Mouse (Mus musculus) hindbrain, embryonic 12.5 days (tissue): ENCODE data around the gene 2010109A12Rik. TPM values are rescaled to one million over a fixed set of nuclear protein-coding genes. Genes with fewer than 3 reads are reported as not detected.

Experiments used
- ATAC-seq: fragments of 200-750 bp; cut with Nextera tagmentation; 2 replicates; pipeline ENCODE4 v1.8.0; 2017; ENCODE audit warnings: moderate TSS enrichment; ENCODE audit not compliant: low FRiP score
- H3K27ac ChIP-seq: fragments of 300-500 bp; sonication (generic); 2 replicates; pipeline ENCODE4 v1.5.1; 2016; ENCODE audit warnings: mild to moderate bottlenecking
- H3K27me3 ChIP-seq: fragments of 300-500 bp; sonication (generic); 2 replicates; pipeline ENCODE4 v1.6.1; 2016; ENCODE audit warnings: mild to moderate bottlenecking
- H3K36me3 ChIP-seq: fragments of 300-500 bp; sonication (generic); 2 replicates; pipeline ENCODE4 v1.6.1; 2016; ENCODE audit warnings: mild to moderate bottlenecking
- H3K4me1 ChIP-seq: fragments of 300-500 bp; sonication (generic); 2 replicates; pipeline ENCODE4 v1.6.1; 2016
- H3K4me2 ChIP-seq: fragments of 300-500 bp; sonication (generic); replicated peaks from 2 replicates; pipeline ENCODE4 v1.6.1; 2016; ENCODE audit warnings: mild to moderate bottlenecking
- H3K4me3 ChIP-seq: fragments of 300-500 bp; sonication (generic); 2 replicates; pipeline ENCODE4 v1.5.1; 2016; ENCODE audit warnings: mild to moderate bottlenecking
- H3K9ac ChIP-seq: fragments of 300-500 bp; sonication (generic); 2 replicates; pipeline ENCODE4 v1.6.1; 2016; ENCODE audit warnings: mild to moderate bottlenecking, moderate library complexity
- H3K9me3 ChIP-seq: fragments of 300-500 bp; sonication (generic); replicated peaks from 2 replicates; pipeline ENCODE4 v1.6.1; 2016; ENCODE audit warnings: mild to moderate bottlenecking
- WGBS: fragments of 180-500 bp; shearing (Covaris S2); methylation state at CpG from one replicate; pipeline ENCODE4 v1.1.7; 2016; 5-methylcytosine and 5-hydroxymethylcytosine counted together
- polyA plus RNA-seq: library from polyadenylated mRNA; unstranded; fragments of >200 nt; fragmentation: Nextera tagmentation; extraction: Ambion mirVana; gene quantifications from 2 replicates; pipeline ENCODE4 v1.2.1, GENCODE M21; 2016

Gene 2010109A12Rik
- polyA plus RNA-seq = 1.5 and 2.9 TPM in 2 replicates

DNA sequence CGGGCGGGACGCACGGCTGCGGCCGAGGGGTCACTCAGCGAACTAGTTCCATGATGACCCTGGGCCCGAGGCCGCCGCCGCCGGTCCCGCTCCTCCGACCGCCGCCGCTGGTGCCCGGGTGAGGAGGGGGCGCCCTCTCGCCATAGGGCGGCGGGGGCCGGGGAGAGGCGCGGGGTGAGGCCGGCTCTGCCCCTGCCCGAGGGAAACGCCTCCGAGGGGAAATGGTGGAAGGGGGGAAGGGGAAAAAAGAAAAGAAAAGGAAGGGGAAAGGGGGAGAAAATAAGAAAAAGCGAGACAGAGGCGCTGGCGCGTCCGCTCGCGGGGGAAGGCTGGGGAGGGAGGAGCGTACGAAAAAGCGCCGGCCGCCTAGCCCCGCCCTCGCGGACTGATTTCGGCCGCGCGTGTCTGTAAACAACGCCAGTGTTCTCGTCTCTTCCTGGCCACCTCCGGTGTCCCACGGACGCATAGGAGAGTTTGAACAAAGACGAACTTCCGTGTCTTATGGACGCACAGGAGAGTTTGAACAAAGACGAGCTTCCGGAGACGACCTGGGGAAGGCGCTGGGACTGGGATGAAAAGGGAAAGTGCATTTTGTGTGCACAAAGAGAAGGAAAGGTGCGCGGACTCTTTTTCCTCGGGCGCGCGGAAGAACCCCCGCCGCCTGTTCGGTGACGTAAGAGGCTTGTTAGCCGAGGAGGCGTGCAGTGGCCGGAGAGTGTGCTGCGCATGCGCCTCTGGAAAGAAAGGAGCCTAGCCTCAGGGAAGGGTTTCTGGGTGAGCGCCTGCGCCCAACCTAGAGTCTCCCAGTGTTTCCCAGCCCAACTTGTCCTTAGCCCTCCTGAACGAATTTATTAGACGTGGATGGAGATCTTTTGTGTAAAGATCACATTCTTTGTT, at the start of gene 2010109A12Rik, which contains the start of gene Ccni:
Gene 2010109A12Rik (plus strand): TSS at position 410 of the 897 bp plus-strand sequence.
Gene Ccni (minus strand): TSS at position 387 of the 897 bp plus-strand sequence.
- Histone ChIP-seq H3K4me3 (peak within 1 kb of the TSS; percentile 88), H3K36me3 (peaks cover 4% of the 10 kb centered on the region), H3K27me3 (no peaks in the 10 kb centered on the region), H3K4me1 (peaks cover 16% of the 10 kb centered on the region), H3K27ac (peak within 1 kb of the TSS; percentile 96), H3K9ac (peak within 1 kb of the TSS; percentile 97), H3K9me3 (no peaks in the 10 kb centered on the region), H3K4me2 (peak within 1 kb of the TSS; percentile 81)
- peak; percentile 96 for ATAC-seq
- WGBS = under 1% methylated on average over 79 of the region's 79 CpGs

DNA sequence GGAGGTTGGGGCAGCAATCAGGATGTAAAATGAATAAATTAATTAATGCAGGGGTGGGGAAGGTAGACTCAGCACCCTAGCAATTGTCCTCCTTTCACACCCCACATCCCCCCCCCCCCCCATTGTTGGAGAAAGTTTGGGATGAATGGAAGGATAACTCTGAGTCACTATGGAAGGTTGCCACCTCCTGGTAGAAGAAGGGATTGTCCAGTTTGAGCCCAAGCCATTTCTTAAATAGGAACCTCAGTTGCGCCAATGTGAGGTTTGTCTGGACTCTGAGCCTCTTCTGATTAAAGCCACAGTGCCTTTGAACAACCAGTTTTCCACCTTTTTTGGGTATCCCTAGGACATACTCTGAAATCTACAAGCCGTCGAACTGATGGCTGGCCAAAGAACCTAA, 42.8 kb upstream of the 2010109A12Rik start:
- no peak overlapping the region for H3K27ac ChIP-seq
- no peaks in the 10 kb centered on the region for H3K4me1 ChIP-seq
- H3K36me3 ChIP-seq = peaks cover 74% of the 10 kb centered on the region
- WGBS = 79% methylated on average over 3 of the region's 3 CpGs
- ATAC-seq = peak; percentile 5; the same call in 1 of the 2 replicates
- H3K27me3 ChIP-seq = no peaks in the 10 kb centered on the region
- H3K4me2 ChIP-seq = no peak overlapping the region
- no peaks in the 10 kb centered on the region for H3K9me3 ChIP-seq
- H3K4me3 ChIP-seq = no peak overlapping the region
- no peak overlapping the region for H3K9ac ChIP-seq

DNA sequence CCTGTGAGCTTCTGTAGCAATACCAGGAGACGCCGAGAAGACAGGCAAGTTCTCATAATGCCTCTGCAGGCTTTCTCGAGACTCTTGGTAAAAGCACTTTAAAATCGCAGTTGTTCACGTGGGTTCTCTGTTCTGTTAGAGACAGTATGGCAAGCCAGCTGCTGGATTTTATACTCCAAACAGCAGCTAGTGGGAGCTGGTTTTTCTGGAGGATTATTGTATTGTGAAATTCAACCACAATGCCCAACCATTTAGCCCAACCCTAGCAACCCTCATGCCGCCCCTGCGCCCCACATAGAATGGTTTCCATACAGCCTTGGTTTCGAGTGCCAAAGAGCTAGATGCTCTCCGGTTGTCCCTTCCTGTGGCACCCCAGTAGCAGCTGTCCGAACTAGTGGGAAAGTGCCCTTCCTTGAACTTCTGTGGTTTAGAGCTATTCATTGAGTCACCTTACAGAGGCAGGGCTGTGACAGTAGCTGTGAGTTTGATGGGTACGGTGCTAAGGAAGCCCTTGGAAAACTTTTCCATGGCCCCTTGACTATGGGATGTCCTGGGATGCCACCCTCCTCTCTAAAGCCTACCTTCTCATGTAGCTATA, 38.3 kb upstream of the 2010109A12Rik start:
- Histone ChIP-seq H3K9me3 (no peaks in the 10 kb centered on the region), H3K4me1 (no peaks in the 10 kb centered on the region), H3K27ac (no peak overlapping the region), H3K4me3 (no peak overlapping the region), H3K4me2 (no peak overlapping the region), H3K9ac (no peak overlapping the region), H3K27me3 (no peaks in the 10 kb centered on the region), H3K36me3 (peaks cover 70% of the 10 kb centered on the region)
- ATAC-seq = no peak
- 93% methylated on average over 11 of the region's 11 CpGs for whole genome bisulfite sequencing

DNA sequence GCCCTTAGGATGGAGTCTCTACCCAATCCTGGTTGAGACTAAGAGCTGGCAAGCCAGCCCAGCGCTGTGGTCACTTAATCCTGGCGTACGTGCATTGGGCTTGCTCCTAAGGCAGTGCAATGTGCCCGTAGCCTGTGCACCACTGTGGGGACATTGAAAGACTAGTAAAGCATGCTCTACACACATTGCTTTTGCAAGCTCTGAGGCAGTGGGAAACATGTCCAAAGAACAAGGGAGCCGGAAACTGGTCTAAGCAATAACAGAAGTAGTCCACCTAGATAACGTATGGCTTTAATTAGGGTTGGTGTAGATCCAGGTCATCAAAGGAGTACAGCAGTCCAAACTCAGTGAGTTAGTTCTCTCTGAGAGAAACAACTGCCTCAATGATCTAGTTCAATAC, 37.7 kb upstream of the 2010109A12Rik start:
- Histone ChIP-seq H3K27ac (no peak overlapping the region), H3K36me3 (peaks cover 70% of the 10 kb centered on the region), H3K4me3 (no peak overlapping the region), H3K4me1 (no peaks in the 10 kb centered on the region), H3K4me2 (no peak overlapping the region), H3K27me3 (no peaks in the 10 kb centered on the region), H3K9me3 (no peaks in the 10 kb centered on the region), H3K9ac (no peak overlapping the region)
- WGBS = 86% methylated on average over 6 of the region's 6 CpGs
- no peak for ATAC-seq

DNA sequence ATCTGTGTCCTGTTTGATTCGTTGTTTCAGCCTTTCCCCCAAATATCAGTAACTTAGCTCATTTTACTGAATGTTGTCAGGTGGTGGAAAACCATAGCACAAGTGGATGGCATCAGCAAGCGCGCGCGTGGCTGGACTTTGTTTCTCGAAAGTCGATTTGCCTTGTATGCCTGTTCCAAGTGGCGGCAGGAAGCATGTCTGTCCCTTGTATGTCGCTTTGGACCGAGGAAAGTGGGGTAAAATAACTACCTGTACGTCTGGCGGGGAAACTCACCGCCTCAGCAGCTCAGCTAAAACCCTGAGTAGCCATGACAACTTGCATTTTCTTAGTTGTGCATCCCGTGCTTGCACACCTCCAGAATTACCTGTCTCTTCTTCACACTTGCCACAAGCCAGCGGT, 34.9 kb upstream of the 2010109A12Rik start:
- WGBS = 97% methylated on average over 15 of the region's 15 CpGs
- Histone ChIP-seq H3K27me3 (no peaks in the 10 kb centered on the region), H3K9ac (no peak overlapping the region), H3K4me1 (no peaks in the 10 kb centered on the region), H3K4me2 (no peak overlapping the region), H3K36me3 (peaks cover 61% of the 10 kb centered on the region), H3K27ac (no peak overlapping the region), H3K4me3 (no peak overlapping the region), H3K9me3 (no peaks in the 10 kb centered on the region)
- no peak for ATAC-seq

DNA sequence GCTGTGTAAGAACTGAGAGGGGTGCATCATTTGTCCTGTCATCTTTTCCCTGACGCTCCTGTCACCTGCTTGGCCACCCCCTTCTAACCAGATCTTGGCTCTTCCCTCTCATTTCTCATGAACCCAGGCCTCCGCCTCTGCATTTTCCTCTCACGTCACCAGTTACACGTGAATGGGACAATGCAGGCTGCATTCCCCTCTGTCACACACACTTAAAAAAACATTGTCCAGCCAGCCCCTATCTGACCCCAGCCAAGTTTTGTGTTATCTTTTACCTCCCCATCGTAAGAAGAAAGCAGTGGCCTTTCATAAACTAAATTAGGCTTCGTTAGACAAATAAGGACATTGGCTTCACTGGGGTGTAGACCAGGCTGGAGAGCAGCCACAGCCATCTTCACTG, 33.8 kb upstream of the 2010109A12Rik start:
- Histone ChIP-seq H3K4me1 (no peaks in the 10 kb centered on the region), H3K9me3 (no peaks in the 10 kb centered on the region), H3K27me3 (no peaks in the 10 kb centered on the region), H3K4me2 (no peak overlapping the region), H3K9ac (no peak overlapping the region), H3K36me3 (peaks cover 55% of the 10 kb centered on the region), H3K27ac (no peak overlapping the region), H3K4me3 (no peak overlapping the region)
- no peak for ATAC-seq
- WGBS = 85% methylated on average over 6 of the region's 6 CpGs

DNA sequence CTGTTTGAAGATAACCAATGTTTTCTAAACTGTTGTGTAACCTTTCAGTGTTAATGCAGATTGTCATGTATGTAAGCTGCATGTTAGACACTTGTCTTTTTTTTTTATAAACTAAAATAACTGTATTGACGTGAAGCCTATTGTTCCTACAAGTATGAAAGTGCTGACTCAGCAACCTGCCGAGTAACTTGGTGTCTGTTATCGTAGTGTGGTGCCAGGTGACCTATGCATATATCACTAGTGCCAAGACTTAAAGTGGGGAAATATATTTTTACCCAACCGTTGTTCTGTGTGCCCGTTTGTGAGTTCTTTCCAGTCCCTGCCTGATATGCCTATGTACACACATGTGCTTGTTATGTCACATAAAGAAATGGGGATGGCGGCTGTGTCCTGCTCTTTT, 31.6 kb upstream of the 2010109A12Rik start:
- Histone ChIP-seq H3K4me3 (no peak overlapping the region), H3K27ac (no peak overlapping the region), H3K9me3 (no peaks in the 10 kb centered on the region), H3K4me1 (no peaks in the 10 kb centered on the region), H3K9ac (no peak overlapping the region), H3K4me2 (no peak overlapping the region), H3K27me3 (no peaks in the 10 kb centered on the region), H3K36me3 (peaks cover 49% of the 10 kb centered on the region)
- ATAC-seq = no peak
- WGBS = 87% methylated on average over 6 of the region's 6 CpGs

DNA sequence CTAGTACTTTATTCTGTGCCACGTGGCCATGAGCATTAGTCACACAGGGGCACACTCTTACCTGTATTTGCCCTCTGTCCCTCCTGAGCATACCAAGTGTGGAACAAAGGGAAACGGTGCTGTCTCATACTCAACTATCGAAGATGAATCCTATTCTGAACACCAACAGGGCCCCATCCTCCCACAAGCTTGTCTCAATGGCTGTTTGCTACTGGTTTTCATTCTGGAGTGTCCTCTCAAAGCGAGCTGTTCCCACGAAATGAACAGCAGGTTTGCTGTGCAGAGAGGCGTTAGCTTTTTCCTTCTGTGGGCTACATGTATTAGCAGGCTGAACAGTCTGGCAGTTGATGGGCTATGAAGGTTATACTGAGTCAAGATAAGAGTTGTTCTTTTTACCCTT, 27.7 kb upstream of the 2010109A12Rik start:
- no peak overlapping the region for H3K9ac ChIP-seq
- H3K27ac ChIP-seq = no peak overlapping the region
- H3K9me3 ChIP-seq = no peaks in the 10 kb centered on the region
- no peak overlapping the region for H3K4me3 ChIP-seq
- 87% methylated on average over 6 of the region's 6 CpGs for WGBS
- peaks cover 39% of the 10 kb centered on the region for H3K36me3 ChIP-seq
- H3K4me2 ChIP-seq = no peak overlapping the region
- no peaks in the 10 kb centered on the region for H3K4me1 ChIP-seq
- no peak for ATAC-seq
- H3K27me3 ChIP-seq = no peaks in the 10 kb centered on the region

DNA sequence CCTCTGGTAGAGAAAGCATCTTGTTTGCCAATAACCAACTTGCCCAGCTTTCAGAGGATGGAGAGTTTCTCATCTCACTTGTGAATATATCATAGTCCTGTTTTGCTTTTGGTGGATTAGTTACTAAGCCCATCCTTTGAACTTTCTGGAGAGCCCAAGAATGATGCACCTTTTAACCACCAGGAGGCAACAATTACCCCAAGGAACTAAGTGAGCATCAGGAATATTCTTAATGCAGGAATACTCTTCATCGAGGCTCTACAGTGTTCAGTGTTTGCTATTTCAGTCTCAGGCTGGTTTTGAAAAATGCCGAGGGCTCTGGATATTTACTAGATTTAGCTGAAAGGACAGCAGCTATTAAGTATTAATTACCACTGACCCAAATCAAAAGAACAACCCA, 26.1 kb upstream of the 2010109A12Rik start:
- no peak overlapping the region for H3K9ac ChIP-seq
- no peak overlapping the region for H3K27ac ChIP-seq
- no peaks in the 10 kb centered on the region for H3K27me3 ChIP-seq
- no peak overlapping the region for H3K4me3 ChIP-seq
- WGBS = 79% methylated on average over 2 of the region's 2 CpGs
- no peak overlapping the region for H3K4me2 ChIP-seq
- no peaks in the 10 kb centered on the region for H3K4me1 ChIP-seq
- ATAC-seq = no peak
- peaks cover 38% of the 10 kb centered on the region for H3K36me3 ChIP-seq
- H3K9me3 ChIP-seq = no peaks in the 10 kb centered on the region

DNA sequence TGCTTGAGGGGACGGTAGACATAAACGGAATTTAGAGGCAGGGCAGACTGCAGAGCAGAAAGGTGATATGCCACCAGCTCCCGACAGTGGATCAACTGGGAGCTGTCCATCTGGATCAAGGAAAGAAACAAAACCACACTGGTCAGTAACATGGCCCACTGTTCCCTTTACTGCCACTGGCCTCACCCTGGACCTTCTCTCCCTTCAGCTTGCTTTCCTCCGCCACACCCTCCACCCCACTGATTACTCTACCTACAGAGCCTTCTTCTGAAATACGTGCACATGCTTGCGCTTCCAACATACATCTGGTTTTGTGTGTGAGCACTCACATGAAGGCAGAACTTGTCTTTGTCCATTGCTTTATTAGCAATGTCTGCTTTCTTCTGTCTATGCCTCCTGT, 23.0 kb upstream of the 2010109A12Rik start:
- H3K27me3 ChIP-seq = no peaks in the 10 kb centered on the region
- no peak for ATAC-seq
- no peak overlapping the region for H3K9ac ChIP-seq
- no peaks in the 10 kb centered on the region for H3K4me1 ChIP-seq
- H3K4me2 ChIP-seq = no peak overlapping the region
- no peak overlapping the region for H3K4me3 ChIP-seq
- H3K27ac ChIP-seq = no peak overlapping the region
- H3K36me3 ChIP-seq = peaks cover 55% of the 10 kb centered on the region
- no peaks in the 10 kb centered on the region for H3K9me3 ChIP-seq
- 84% methylated on average over 6 of the region's 6 CpGs for WGBS

DNA sequence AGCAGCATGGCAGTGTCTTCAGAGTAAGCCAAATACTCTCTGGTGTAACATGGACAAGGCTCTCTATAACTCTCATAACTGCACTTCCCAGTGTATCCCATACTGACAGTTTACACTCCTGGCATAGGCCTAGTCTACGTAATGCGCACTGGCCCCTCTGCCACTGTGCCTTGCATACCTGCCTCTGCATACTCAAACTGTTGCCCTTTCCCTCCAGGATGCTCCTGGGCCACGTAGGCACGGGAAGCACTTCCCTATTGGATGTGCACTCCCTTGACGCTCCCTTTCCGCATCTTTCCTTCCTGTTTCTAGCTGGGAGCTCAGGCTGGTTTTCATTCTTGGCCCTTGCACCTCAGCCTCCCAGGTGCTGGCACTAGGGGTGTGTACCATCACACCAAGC, 21.8 kb upstream of the 2010109A12Rik start:
- ATAC-seq = no peak
- 89% methylated on average over 6 of the region's 6 CpGs for WGBS
- peaks cover 59% of the 10 kb centered on the region for H3K36me3 ChIP-seq

DNA sequence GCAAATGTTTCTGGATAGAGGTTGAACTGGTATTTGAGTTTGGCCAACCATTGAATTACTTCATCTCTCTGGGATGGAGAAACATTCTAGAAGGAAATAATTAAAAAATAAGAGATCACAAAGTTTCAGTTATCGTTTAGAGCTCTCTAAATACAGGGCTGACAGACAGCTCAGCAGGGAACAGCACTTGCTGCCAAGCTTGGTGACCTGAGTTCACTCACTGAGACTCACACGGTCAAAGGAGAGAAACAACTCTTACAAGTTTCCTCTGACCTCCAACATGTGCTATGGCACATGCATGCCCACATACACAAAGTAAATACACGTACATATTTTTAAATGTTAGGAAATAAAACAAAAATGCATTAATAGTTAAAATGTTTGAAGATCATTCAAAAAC, 16.7 kb upstream of the 2010109A12Rik start:
- H3K4me1 ChIP-seq = no peaks in the 10 kb centered on the region
- no peaks in the 10 kb centered on the region for H3K27me3 ChIP-seq
- peaks cover 42% of the 10 kb centered on the region for H3K36me3 ChIP-seq
- no peak overlapping the region for H3K27ac ChIP-seq
- 66% methylated on average over 3 of the region's 3 CpGs for WGBS
- no peak overlapping the region for H3K4me3 ChIP-seq
- ATAC-seq = no peak
- H3K9me3 ChIP-seq = no peaks in the 10 kb centered on the region
- no peak overlapping the region for H3K4me2 ChIP-seq
- H3K9ac ChIP-seq = no peak overlapping the region

More for the DNA sequence above, 21.8 kb upstream of the 2010109A12Rik start:
- H3K4me2 ChIP-seq = no peak overlapping the region
- H3K9ac ChIP-seq = no peak overlapping the region
- no peaks in the 10 kb centered on the region for H3K9me3 ChIP-seq
- H3K27ac ChIP-seq = no peak overlapping the region
- no peaks in the 10 kb centered on the region for H3K4me1 ChIP-seq
- H3K27me3 ChIP-seq = no peaks in the 10 kb centered on the region
- no peak overlapping the region for H3K4me3 ChIP-seq
